In genomic region chr12:4075407-4075806, GRCm38 (mm10) we compare ENCODE assay signal across 23 mouse cellular contexts. TPM values are rescaled to one million over a fixed set of nuclear protein-coding genes. Genes with fewer than 3 reads are reported as not detected.
DNase-seq lines count a peak whose midpoint lies in the region; ATAC-seq and TF ChIP-seq lines count a peak whose summit lies in the region.
"Had no signal": no experiment of that assay in that cellular context is flagged by ENCODE, and none has a peak within 500 bp of the region (broad histone marks: within the 10 kb centered on the region; RNA-seq: fewer than 3 reads in every experiment).

No protein-coding gene starts in this region.

- DNase-seq in frontal cortex, postnatal 36 days (ENCODE audit: low spot score in 2 of 2), result no peak
- peak; percentile 8 for DNase-seq in midbrain, postnatal 0 days (ENCODE audit: low spot score)
- DNase-seq in midbrain, embryonic 11.5 days (ENCODE audit: low spot score, missing footprints), result no peak
- peak; percentile 63 for DNase-seq in brain, adult 2 months (ENCODE audit: low read depth, low spot score)
- no peak for DNase-seq in embryonic facial prominence, embryonic 10.5 days (ENCODE audit: low spot score)
- DNase-seq: adrenal gland, adult 8-10 months; adrenal gland, postnatal 14 days; adrenal gland, postnatal 36 days; cerebellum, adult 11-12 months; cerebellum, adult 2 months; cerebellum, adult 9-10 months; cerebellum, postnatal 10 days; cerebellum, postnatal 25 days had no signal

- H3K4me3 ChIP-seq in midbrain, postnatal 0 days (ENCODE audit: low read depth, low read length), result no peak overlapping the region
- no peak overlapping the region for H3K4me3 ChIP-seq in midbrain, embryonic 11.5 days (ENCODE audit: low read depth, low read length)
- H3K4me3 ChIP-seq in embryonic facial prominence, embryonic 10.5 days, result no peak overlapping the region
- H3K4me3 ChIP-seq in kidney, embryonic 15.5 days (replicated peaks), result no peak overlapping the region
- H3K4me3 ChIP-seq: embryonic facial prominence, embryonic 13.5 days; embryonic facial prominence, embryonic 15.5 days; erythroblast, embryonic 14.5 days; forebrain, embryonic 10.5 days; forebrain, embryonic 13.5 days; forebrain, embryonic 15.5 days had no signal

- no peak overlapping the region for H3K9ac ChIP-seq in midbrain, postnatal 0 days (replicated peaks; ENCODE audit: low read length, poor library complexity, severe bottlenecking)
- no peak overlapping the region for H3K9ac ChIP-seq in midbrain, embryonic 11.5 days (ENCODE audit: low read length)
- H3K9ac ChIP-seq in kidney, embryonic 15.5 days, result no peak overlapping the region
- H3K9ac ChIP-seq: embryonic facial prominence, embryonic 13.5 days; embryonic facial prominence, embryonic 15.5 days; forebrain, embryonic 13.5 days; forebrain, embryonic 15.5 days had no signal

- ATAC-seq in frontal cortex, adult (ENCODE audit: low TSS enrichment), result peak; percentile 45; the same call in 1 of the 2 replicates
- no peak for ATAC-seq in midbrain, postnatal 0 days (ENCODE audit: low FRiP score)
- ATAC-seq in midbrain, embryonic 11.5 days (ENCODE audit: low FRiP score), result no peak
- no peak for ATAC-seq in kidney, embryonic 15.5 days (replicated peaks; ENCODE audit: low FRiP score)
- ATAC-seq: activated CD4-positive, CD25-positive, alpha-beta regulatory T cell, adult 4 months; forebrain, embryonic 13.5 days; forebrain, embryonic 15.5 days; Patski had no signal

- H3K4me2 ChIP-seq in midbrain, postnatal 0 days (ENCODE audit: low read depth, low read length, poor library complexity, severe bottlenecking), result no peak overlapping the region
- H3K4me2 ChIP-seq in midbrain, embryonic 11.5 days, result no peak overlapping the region
- H3K4me2 ChIP-seq in kidney, embryonic 15.5 days, result no peak overlapping the region
- H3K4me2 ChIP-seq: embryonic facial prominence, embryonic 13.5 days; embryonic facial prominence, embryonic 15.5 days; forebrain, embryonic 13.5 days; forebrain, embryonic 15.5 days had no signal

- no peaks in the 10 kb centered on the region for H3K36me3 ChIP-seq in midbrain, postnatal 0 days (ENCODE audit: insufficient read depth, low read length)
- H3K36me3 ChIP-seq in midbrain, embryonic 11.5 days (ENCODE audit: control insufficient read depth, insufficient read depth, low read length), result no peaks in the 10 kb centered on the region
- H3K36me3 ChIP-seq in embryonic facial prominence, embryonic 10.5 days (replicated peaks), result no peaks in the 10 kb centered on the region
- no peaks in the 10 kb centered on the region for H3K36me3 ChIP-seq in kidney, embryonic 15.5 days
- H3K36me3 ChIP-seq: embryonic facial prominence, embryonic 13.5 days; embryonic facial prominence, embryonic 15.5 days; forebrain, embryonic 10.5 days; forebrain, embryonic 15.5 days had no signal

- H3K27ac ChIP-seq in midbrain, postnatal 0 days (ENCODE audit: low read depth, low read length), result no peak overlapping the region
- no peak overlapping the region for H3K27ac ChIP-seq in midbrain, embryonic 11.5 days (ENCODE audit: low read depth, low read length)
- no peak overlapping the region for H3K27ac ChIP-seq in embryonic facial prominence, embryonic 10.5 days (replicated peaks)
- no peak overlapping the region for H3K27ac ChIP-seq in kidney, embryonic 15.5 days
- H3K27ac ChIP-seq: embryonic facial prominence, embryonic 13.5 days; embryonic facial prominence, embryonic 15.5 days; forebrain, embryonic 10.5 days; forebrain, embryonic 13.5 days; forebrain, embryonic 15.5 days had no signal

- no peak for TF ChIP-seq CTCF in midbrain, postnatal 0 days (IDR thresholded peaks at IDR 0.05)

- H3K4me1 ChIP-seq in midbrain, postnatal 0 days (ENCODE audit: insufficient read depth, low read length), result no peaks in the 10 kb centered on the region
- no peaks in the 10 kb centered on the region for H3K4me1 ChIP-seq in midbrain, embryonic 11.5 days (ENCODE audit: control insufficient read depth, insufficient read depth, low read length)
- no peaks in the 10 kb centered on the region for H3K4me1 ChIP-seq in embryonic facial prominence, embryonic 10.5 days
- H3K4me1 ChIP-seq in kidney, embryonic 15.5 days, result no peaks in the 10 kb centered on the region
- H3K4me1 ChIP-seq: embryonic facial prominence, embryonic 13.5 days; embryonic facial prominence, embryonic 15.5 days; forebrain, embryonic 10.5 days; forebrain, embryonic 13.5 days; forebrain, embryonic 15.5 days had no signal

- WGBS in midbrain, postnatal 0 days, result 44% methylated on average over 8 of the region's 8 CpGs
- 69% methylated on average over 8 of the region's 8 CpGs for WGBS in midbrain, embryonic 11.5 days
- WGBS in embryonic facial prominence, embryonic 10.5 days, result 78% methylated on average over 8 of the region's 8 CpGs
- 72% methylated on average over 8 of the region's 8 CpGs for WGBS in kidney, embryonic 15.5 days

- no peaks in the 10 kb centered on the region for H3K27me3 ChIP-seq in midbrain, postnatal 0 days (ENCODE audit: insufficient read depth, low read length)
- no peaks in the 10 kb centered on the region for H3K27me3 ChIP-seq in midbrain, embryonic 11.5 days (ENCODE audit: control insufficient read depth, insufficient read depth, low read length)
- H3K27me3 ChIP-seq in embryonic facial prominence, embryonic 10.5 days (replicated peaks; ENCODE audit: low read depth, poor library complexity, severe bottlenecking), result no peaks in the 10 kb centered on the region
- peaks cover 8% of the 10 kb centered on the region for H3K27me3 ChIP-seq in kidney, embryonic 15.5 days
- H3K27me3 ChIP-seq: embryonic facial prominence, embryonic 13.5 days; embryonic facial prominence, embryonic 15.5 days; forebrain, embryonic 13.5 days; forebrain, embryonic 15.5 days had no signal

- H3K9me3 ChIP-seq in midbrain, postnatal 0 days (ENCODE audit: low read length), result no peaks in the 10 kb centered on the region
- no peaks in the 10 kb centered on the region for H3K9me3 ChIP-seq in midbrain, embryonic 11.5 days (ENCODE audit: control insufficient read depth, low read length)
- H3K9me3 ChIP-seq in embryonic facial prominence, embryonic 10.5 days, result no peaks in the 10 kb centered on the region
- no peaks in the 10 kb centered on the region for H3K9me3 ChIP-seq in kidney, embryonic 15.5 days (replicated peaks)
- H3K9me3 ChIP-seq: embryonic facial prominence, embryonic 13.5 days; embryonic facial prominence, embryonic 15.5 days; forebrain, embryonic 10.5 days; forebrain, embryonic 13.5 days; forebrain, embryonic 15.5 days had no signal

RNA-seq across cellular contexts. Expression of gene Dnajc27, which starts 7.0 kb away (rescaled TPM):
- total RNA-seq in midbrain, postnatal 0 days (2014; rRNA removed), result 51.9 and 54.3 TPM in 2 replicates
- 26.1 and 28.0 TPM in 2 replicates for polyA plus RNA-seq in midbrain, postnatal 0 days (2015; fragmentation: Nextera tagmentation; extraction: Ambion mirVana)
- polyA plus RNA-seq in midbrain, embryonic 11.5 days (2014; fragmentation: Nextera tagmentation; extraction: Ambion mirVana), result 9.9 and 11.4 TPM in 2 replicates
- polyA plus RNA-seq in embryonic facial prominence, embryonic 10.5 days (2016; fragmentation: Nextera tagmentation; extraction: Ambion mirVana), result 10.6 and 12.2 TPM in 2 replicates
- 6.3 and 7.1 TPM in 2 replicates for polyA plus RNA-seq in kidney, embryonic 15.5 days (2015; fragmentation: Nextera tagmentation; extraction: Ambion mirVana)

RNA-seq across cellular contexts. Expression of gene Efr3b, which starts 36.7 kb away (rescaled TPM):
- total RNA-seq in midbrain, postnatal 0 days (2014; rRNA removed), result 111 and 117 TPM in 2 replicates
- 30.1 and 32.8 TPM in 2 replicates for polyA plus RNA-seq in midbrain, postnatal 0 days (2015; fragmentation: Nextera tagmentation; extraction: Ambion mirVana)
- polyA plus RNA-seq in midbrain, embryonic 11.5 days (2014; fragmentation: Nextera tagmentation; extraction: Ambion mirVana), result 11.4 and 11.7 TPM in 2 replicates
- 7.3 and 8.4 TPM in 2 replicates for polyA plus RNA-seq in embryonic facial prominence, embryonic 10.5 days (2016; fragmentation: Nextera tagmentation; extraction: Ambion mirVana)
- 3.4 TPM in 2 replicates for polyA plus RNA-seq in kidney, embryonic 15.5 days (2015; fragmentation: Nextera tagmentation; extraction: Ambion mirVana)
- polyA plus RNA-seq: erythroblast, embryonic 14.5 days had no signal

RNA-seq across cellular contexts. Expression of gene Adcy3, which starts 57.5 kb away (rescaled TPM):
- total RNA-seq in midbrain, postnatal 0 days (2014; rRNA removed), result 36.9 and 38.7 TPM in 2 replicates
- 12.5 and 13.0 TPM in 2 replicates for polyA plus RNA-seq in midbrain, postnatal 0 days (2015; fragmentation: Nextera tagmentation; extraction: Ambion mirVana)
- 2.2 and 2.7 TPM in 2 replicates for polyA plus RNA-seq in midbrain, embryonic 11.5 days (2014; fragmentation: Nextera tagmentation; extraction: Ambion mirVana)
- polyA plus RNA-seq in embryonic facial prominence, embryonic 10.5 days (2016; fragmentation: Nextera tagmentation; extraction: Ambion mirVana), result 6.1 and 7.7 TPM in 2 replicates
- 9.4 and 11.0 TPM in 2 replicates for polyA plus RNA-seq in kidney, embryonic 15.5 days (2015; fragmentation: Nextera tagmentation; extraction: Ambion mirVana)

Comparison
In these comparisons a context has a peak if more than half of its experiments do, and no peak if none do; other contexts are left out.
1. DNase-seq: peak in midbrain, postnatal 0 days (single experiment) and brain, adult 2 months (single experiment); none in frontal cortex, postnatal 36 days (0 of 2), midbrain, embryonic 11.5 days (single experiment) and embryonic facial prominence, embryonic 10.5 days (single experiment).